Mouse (Mus musculus) T-cell, adult 2 months (primary cell): Measurements from ENCODE around the gene F2r.

Experiments used
- DNase-seq: peaks from one replicate; pipeline ENCODE4 v3.0.0; 2022; ENCODE audit warnings: low spot score

The F2r gene

GRCm38 (mm10) chr13:95592860-95593259 lies 25.4 kb downstream of the F2r start:
- peak; percentile 68 for DNase-seq

GRCm38 (mm10) chr13:95591606-95592005 lies 26.7 kb downstream of the F2r start:
- no peak for DNase-seq

GRCm38 (mm10) chr13:95587628-95588027 lies 30.7 kb downstream of the F2r start:
- DNase-seq: no peak

GRCm38 (mm10) chr13:95584898-95585297 lies 33.4 kb downstream of the F2r start:
- no peak for DNase-seq

DNA sequence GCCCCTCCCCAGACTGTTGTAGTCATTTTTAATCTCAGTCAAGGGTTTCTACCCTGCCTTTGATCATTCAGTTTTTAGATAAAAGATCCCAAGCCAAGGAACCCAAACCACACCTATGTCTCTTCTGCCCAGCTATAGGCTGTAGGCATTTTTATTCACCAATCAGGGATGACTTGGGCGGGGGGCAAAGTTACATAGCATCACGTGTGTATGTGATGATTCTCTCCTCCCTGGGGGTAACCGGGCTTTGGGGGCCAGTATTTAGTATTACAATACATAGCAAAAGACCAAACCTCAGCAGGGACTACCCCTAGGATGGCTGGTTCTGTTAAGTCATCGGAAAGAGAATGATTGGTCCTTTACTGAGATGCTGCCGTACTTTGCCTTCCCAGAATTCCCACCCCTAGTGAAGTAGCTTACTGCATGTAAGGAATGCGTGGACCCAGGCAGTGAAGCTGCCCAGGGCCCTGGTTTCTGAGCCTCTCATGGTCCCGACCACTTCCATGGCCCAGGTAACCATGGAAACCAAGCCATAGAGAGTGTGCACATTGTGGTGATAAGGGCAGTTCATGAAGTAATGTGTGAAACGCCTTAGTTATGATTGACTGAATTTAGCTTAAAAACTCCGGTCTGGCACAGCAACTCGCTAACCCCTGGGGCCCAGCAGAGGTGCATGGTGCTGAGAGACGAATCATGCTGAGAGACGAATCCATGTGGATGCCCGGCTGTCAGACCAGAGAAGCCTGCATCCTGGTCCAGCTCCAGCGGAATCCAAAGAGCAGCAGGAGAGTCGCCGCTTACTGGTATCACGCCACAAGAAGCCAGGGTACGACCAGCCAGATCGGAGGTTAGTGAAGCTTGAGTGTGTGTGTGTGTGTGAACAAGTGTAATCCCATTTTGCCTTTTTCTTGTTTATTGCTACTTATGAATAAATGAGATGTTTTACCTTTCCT lies 34.8 kb downstream of the F2r start:
- no peak for DNase-seq

GRCm38 (mm10) chr13:95581850-95582249 lies 36.4 kb downstream of the F2r start:
- DNase-seq: no peak

- no peak for DNase-seq
These were observed 40.1 kb downstream of the F2r start for GRCm38 (mm10) chr13:95578016-95578697.

DNA sequence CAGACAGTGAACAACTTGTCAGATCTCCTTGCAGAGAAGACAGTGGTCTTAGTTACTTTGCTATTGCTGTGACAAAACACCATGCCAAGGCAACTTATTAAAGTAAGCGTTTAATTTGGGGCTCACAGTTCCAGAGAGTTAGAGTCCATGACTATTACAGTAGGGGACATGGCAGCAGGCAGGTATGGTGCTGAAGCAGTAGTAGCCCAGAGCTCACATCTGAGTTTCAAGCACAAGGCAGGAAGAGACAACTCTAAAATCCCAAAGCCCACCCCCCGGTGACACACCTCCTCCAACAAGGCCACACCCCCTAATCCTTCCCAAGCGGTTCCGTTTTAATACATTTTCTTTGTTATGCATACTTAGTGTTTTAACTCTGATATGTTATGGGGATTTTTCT lies 47.4 kb downstream of the F2r start:
- DNase-seq: no peak

DNA sequence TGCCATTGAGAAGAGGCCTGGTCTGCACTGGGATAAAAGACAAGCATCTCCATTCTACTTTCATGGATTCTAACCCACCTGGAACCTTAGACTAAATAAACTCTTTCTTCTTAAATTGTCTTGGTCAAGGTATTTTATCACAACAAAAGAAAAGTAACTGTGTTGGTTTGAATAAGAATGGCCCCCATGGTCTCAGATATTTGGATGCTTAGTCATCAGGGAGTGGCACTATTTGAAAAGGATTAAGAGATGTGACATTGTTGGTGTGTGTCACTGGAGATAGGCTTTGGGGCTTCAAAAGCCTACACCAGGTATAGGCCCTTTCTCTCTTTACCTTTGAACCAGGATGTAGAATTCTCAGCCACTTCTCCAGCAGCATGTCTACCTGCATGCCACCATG lies 49.0 kb downstream of the F2r start:
- DNase-seq: no peak

DNA sequence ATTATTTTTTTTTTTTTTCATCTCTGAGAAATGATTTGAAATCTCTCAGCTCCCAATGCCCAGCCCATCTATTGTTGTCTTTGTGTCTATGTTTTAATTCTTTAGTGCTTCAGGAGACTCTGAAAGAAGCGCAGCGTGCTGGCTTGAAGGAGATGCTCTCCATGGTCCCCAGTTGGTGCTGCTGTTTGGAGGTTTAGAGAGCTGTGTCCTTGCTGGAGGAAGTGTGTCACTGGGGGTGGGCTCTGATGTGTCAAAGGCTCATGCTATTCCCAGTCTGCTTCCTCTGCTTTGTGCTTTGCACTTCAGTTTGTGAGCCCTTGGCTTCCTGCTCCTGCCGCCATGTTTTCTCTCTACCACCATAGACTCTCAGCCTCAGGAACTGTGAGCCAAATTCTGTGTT lies 50.0 kb downstream of the F2r start:
- DNase-seq: no peak

DNA sequence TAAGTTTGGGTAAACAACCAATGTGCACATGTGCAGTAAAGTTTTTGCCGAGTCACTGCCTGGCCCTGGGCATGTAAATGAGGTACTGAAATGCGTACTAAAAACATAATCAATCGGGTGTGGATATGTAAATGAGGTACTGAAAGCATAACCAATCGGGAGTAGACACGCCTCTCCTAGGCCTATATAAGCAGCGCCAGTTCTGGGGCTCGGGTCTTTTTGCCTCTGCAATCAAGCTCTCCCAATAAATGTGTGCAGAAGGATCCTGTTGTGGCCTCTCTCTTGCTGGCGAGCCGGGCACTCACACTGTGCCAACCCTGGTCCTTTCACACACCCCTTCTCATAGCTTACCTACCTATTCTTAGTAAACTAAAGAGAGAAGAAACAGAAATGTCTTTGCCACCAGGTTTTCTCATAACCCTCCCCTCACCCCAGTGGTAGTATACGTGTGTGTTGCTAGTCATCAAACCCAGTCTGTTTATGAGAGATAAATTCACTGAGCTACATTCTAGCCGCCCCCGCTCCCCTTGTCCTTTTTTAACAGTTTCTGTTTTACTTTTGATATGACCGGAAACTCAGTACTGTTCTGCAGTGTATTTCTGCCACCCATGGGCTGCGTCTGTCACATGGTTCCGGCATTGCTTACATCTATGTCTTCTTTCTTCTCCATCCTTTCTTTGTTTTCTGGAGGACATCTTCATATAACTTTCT lies 51.3 kb downstream of the F2r start:
- peak; percentile 34 for DNase-seq

- peak; percentile 78 for DNase-seq
These were observed 54.6 kb downstream of the F2r start for GRCm38 (mm10) chr13:95563693-95564092.

DNA sequence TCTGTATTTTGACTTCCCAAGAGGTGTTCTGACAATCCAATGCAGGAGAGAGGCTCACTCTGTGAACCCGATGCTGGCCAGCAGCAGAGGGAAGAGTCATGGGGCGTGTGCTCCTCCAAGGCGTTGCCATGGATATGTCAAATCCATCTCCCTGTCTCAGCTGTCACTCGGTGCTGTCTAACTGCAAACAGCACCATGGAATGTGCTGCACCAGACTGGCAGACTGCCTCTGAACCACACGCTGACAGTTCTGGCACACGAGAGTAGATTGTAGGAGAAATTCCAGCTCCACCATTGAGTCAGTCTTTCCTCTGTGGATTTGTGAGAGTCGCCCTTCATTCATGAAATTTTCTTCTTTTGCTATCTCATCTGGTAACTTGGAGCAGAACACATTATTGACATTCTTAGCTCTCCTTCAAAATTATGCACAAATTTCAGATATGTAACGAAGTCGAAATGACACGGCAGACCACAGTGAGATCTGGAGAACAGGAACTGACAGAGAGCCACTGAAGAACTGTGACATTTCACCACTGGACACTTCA lies 55.1 kb downstream of the F2r start:
- DNase-seq: no peak

DNA sequence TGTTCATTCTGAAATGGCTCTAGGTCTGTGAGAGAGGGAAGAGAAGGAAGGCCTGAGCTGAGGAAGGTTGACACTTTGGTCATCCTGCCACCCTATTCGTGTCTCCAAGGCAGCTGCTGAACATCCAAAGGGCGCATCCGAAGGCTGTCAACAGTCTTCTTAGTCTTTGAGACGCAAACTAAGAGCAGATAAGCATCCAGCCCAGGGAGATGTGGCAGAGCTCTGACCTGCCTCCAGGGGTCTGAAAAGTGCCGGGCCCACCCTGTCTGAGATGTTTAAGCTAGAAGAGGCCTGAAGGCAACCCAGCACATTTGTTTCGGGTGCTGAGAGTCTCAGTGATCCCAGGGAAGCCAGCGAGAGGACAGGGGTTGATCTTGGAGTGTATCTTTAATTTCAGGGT lies 61.0 kb downstream of the F2r start:
- no peak for DNase-seq

GRCm38 (mm10) chr13:95553885-95554492 lies 64.3 kb downstream of the F2r start:
- no peak for DNase-seq
